Mouse (Mus musculus) liver, postnatal 0 days (tissue): Measurements from ENCODE around the gene Rere. TPM values are rescaled to one million over a fixed set of nuclear protein-coding genes. Genes with fewer than 3 reads are reported as not detected.

Experiments
- ATAC-seq: fragments of 200-750 bp; cut with Nextera tagmentation; 2 replicates; pipeline ENCODE4 v1.8.0; 2017; ENCODE audit warnings: mild to moderate bottlenecking, moderate library complexity
- DNase-seq: peaks from one replicate; pipeline ENCODE4 v3.0.0-alpha.2; 2016
- H3K27ac ChIP-seq: fragments of 300-500 bp; sonication (generic); 2 replicates; pipeline ENCODE4 v1.5.1; 2014; ENCODE audit warnings: antibody characterized with exemption, moderate library complexity, mild to moderate bottlenecking, low read depth
- H3K27me3 ChIP-seq: fragments of 300-500 bp; sonication (generic); 2 replicates; pipeline ENCODE4 v1.6.1; 2014; ENCODE audit warnings: low read length, control low read depth, mixed read lengths; ENCODE audit not compliant: insufficient read depth
- H3K36me3 ChIP-seq: fragments of 300-500 bp; sonication (generic); replicated peaks from 2 replicates; pipeline ENCODE4 v1.6.1; 2014; ENCODE audit warnings: mild to moderate bottlenecking, control low read depth, low read length, moderate library complexity, mixed read lengths; ENCODE audit not compliant: insufficient read depth
- H3K4me1 ChIP-seq: fragments of 300-500 bp; sonication (generic); 2 replicates; pipeline ENCODE4 v1.6.1; 2014; ENCODE audit warnings: antibody characterized with exemption, mild to moderate bottlenecking, control low read depth; ENCODE audit not compliant: insufficient read depth
- H3K4me2 ChIP-seq: fragments of 300-500 bp; sonication (generic); 2 replicates; pipeline ENCODE4 v1.6.1; 2014; ENCODE audit warnings: low read depth, mild to moderate bottlenecking, low read length, moderate library complexity, mixed read lengths
- H3K4me3 ChIP-seq: fragments of 300-500 bp; sonication (generic); 2 replicates; pipeline ENCODE4 v1.5.1; 2014; ENCODE audit warnings: low read depth, low read length
- H3K9ac ChIP-seq: fragments of 300-500 bp; sonication (generic); replicated peaks from 2 replicates; pipeline ENCODE4 v1.6.1; 2014; ENCODE audit warnings: mild to moderate bottlenecking, moderate library complexity
- H3K9me3 ChIP-seq: fragments of 300-500 bp; sonication (generic); 2 replicates; pipeline ENCODE4 v1.6.1; 2016; ENCODE audit warnings: mild to moderate bottlenecking, control low read depth, low read length, mixed read lengths
- CTCF ChIP-seq: sonication (generic); IDR thresholded peaks from 2 replicates; pipeline ENCODE4 v1.5.1; 2016; ENCODE audit warnings: antibody characterized with exemption, low read depth
- EP300 ChIP-seq: IDR thresholded peaks from 2 replicates; pipeline ENCODE4 v1.6.1; 2016; ENCODE audit warnings: antibody characterized with exemption, low read depth, mild to moderate bottlenecking
- WGBS: fragments of 180-500 bp; shearing (Covaris S2); extraction: QIAGEN DNeasy Blood & Tissue Kit; methylation state at CpG from one replicate; pipeline ENCODE4 v1.1.7; 2014; ENCODE audit not compliant: insufficient replicate concordance; 5-methylcytosine and 5-hydroxymethylcytosine counted together
- polyA plus RNA-seq: library from polyadenylated mRNA; unstranded; fragments of >200 nt; fragmentation: Nextera tagmentation; extraction: Ambion mirVana; gene quantifications from 2 replicates; pipeline ENCODE4 v1.2.1, GENCODE M21; 2015

Gene Rere
- polyA plus RNA-seq, 1 experiment from 2014 or later, result 4.3 TPM

GRCm38 (mm10) chr4:150569834-150570571 lies 288.6 kb downstream of the Rere start:
- Histone ChIP-seq H3K4me3 (peak overlapping the region; percentile 91), H3K27me3 (no peaks in the 10 kb centered on the region), H3K27ac (peak overlapping the region; percentile 96), H3K36me3 (peaks cover 6% of the 10 kb centered on the region; the same call in 1 of the 2 replicates), H3K9me3 (no peaks in the 10 kb centered on the region), H3K4me2 (peak overlapping the region; percentile 88), H3K9ac (peak overlapping the region; percentile 93), H3K4me1 (peaks cover 45% of the 10 kb centered on the region)
- peak; percentile 59 for DNase-seq
- TF ChIP-seq CTCF, result 0 out of 2 replicates have a peak, but pooled peaks have one; percentile 10
- TF ChIP-seq EP300, result no peak
- under 1% methylated on average over 24 of the region's 27 CpGs for WGBS
- peak; percentile 42 for ATAC-seq

GRCm38 (mm10) chr4:150570793-150571192 lies 289.3 kb downstream of the Rere start:
- WGBS, result 28% methylated on average over 2 of the region's 2 CpGs

GRCm38 (mm10) chr4:150572104-150572691 lies 290.8 kb downstream of the Rere start:
- no peaks in the 10 kb centered on the region for H3K9me3 ChIP-seq
- peak overlapping the region; percentile 53 for H3K27ac ChIP-seq
- TF ChIP-seq EP300 (no peak), CTCF (no peak)
- ATAC-seq (no peak), DNase-seq (no peak)
- H3K4me1 ChIP-seq, result peaks cover 38% of the 10 kb centered on the region
- H3K9ac ChIP-seq, result 0 out of 2 replicates have a peak overlapping the region, but pooled peaks have one; percentile 8
- 39% methylated on average over 7 of the region's 7 CpGs for WGBS
- peaks cover 9% of the 10 kb centered on the region for H3K36me3 ChIP-seq
- peak overlapping the region; percentile 48 for H3K4me2 ChIP-seq
- 0 out of 2 replicates have a peak overlapping the region, but pooled peaks have one; percentile 7 for H3K4me3 ChIP-seq
- no peaks in the 10 kb centered on the region for H3K27me3 ChIP-seq

More at GRCm38 (mm10) chr4:150570793-150571192, 289.3 kb downstream of the Rere start:
- Histone ChIP-seq H3K4me2 (peak overlapping the region; percentile 88), H3K9me3 (no peaks in the 10 kb centered on the region), H3K4me1 (peaks cover 41% of the 10 kb centered on the region), H3K27ac (peak overlapping the region; percentile 96), H3K9ac (peak overlapping the region; percentile 93), H3K4me3 (peak overlapping the region; percentile 91), H3K27me3 (no peaks in the 10 kb centered on the region), H3K36me3 (peaks cover 8% of the 10 kb centered on the region)
- no peak for TF ChIP-seq EP300
- no peak for TF ChIP-seq CTCF
- DNase-seq (no peak), ATAC-seq (no peak)

- H3K4me1 ChIP-seq, result peaks cover 33% of the 10 kb centered on the region
- H3K9me3 ChIP-seq, result no peaks in the 10 kb centered on the region
- ATAC-seq, result no peak
- H3K9ac ChIP-seq, result no peak overlapping the region
- 64% methylated on average over 4 of the region's 4 CpGs for WGBS
- no peak for TF ChIP-seq EP300
- TF ChIP-seq CTCF, result no peak
- no peak for DNase-seq
- H3K4me3 ChIP-seq, result no peak overlapping the region
- H3K4me2 ChIP-seq, result peak overlapping the region; percentile 48
- no peaks in the 10 kb centered on the region for H3K27me3 ChIP-seq
- H3K36me3 ChIP-seq, result peaks cover 11% of the 10 kb centered on the region
- H3K27ac ChIP-seq, result no peak overlapping the region
These were observed 291.5 kb downstream of the Rere start for GRCm38 (mm10) chr4:150572938-150573337.

GRCm38 (mm10) chr4:150575363-150576092 lies 294.1 kb downstream of the Rere start:
- no peaks in the 10 kb centered on the region for H3K27me3 ChIP-seq
- H3K9ac ChIP-seq, result no peak overlapping the region
- 58% methylated on average over 3 of the region's 3 CpGs for WGBS
- DNase-seq (no peak), ATAC-seq (no peak)
- H3K36me3 ChIP-seq, result peaks cover 18% of the 10 kb centered on the region; the same call in 1 of the 2 replicates
- TF ChIP-seq EP300 (no peak), CTCF (peak; percentile 22; the same call in 1 of the 2 replicates)
- H3K27ac ChIP-seq, result 0 out of 2 replicates have a peak overlapping the region, but pooled peaks have one; percentile 41
- H3K9me3 ChIP-seq, result no peaks in the 10 kb centered on the region
- H3K4me3 ChIP-seq, result no peak overlapping the region
- no peak overlapping the region for H3K4me2 ChIP-seq
- H3K4me1 ChIP-seq, result peaks cover 19% of the 10 kb centered on the region

- Histone ChIP-seq H3K4me2 (no peak overlapping the region), H3K4me1 (peaks cover 19% of the 10 kb centered on the region), H3K9ac (no peak overlapping the region), H3K36me3 (peaks cover 18% of the 10 kb centered on the region; the same call in 1 of the 2 replicates), H3K4me3 (no peak overlapping the region), H3K27ac (no peak overlapping the region), H3K9me3 (no peaks in the 10 kb centered on the region), H3K27me3 (no peaks in the 10 kb centered on the region)
- DNase-seq (no peak), ATAC-seq (no peak)
- WGBS, result 66% methylated on average over 3 of the region's 3 CpGs
- TF ChIP-seq CTCF, result no peak
- no peak for TF ChIP-seq EP300
These were observed 294.9 kb downstream of the Rere start for GRCm38 (mm10) chr4:150576339-150576738.
